Mouse (Mus musculus) neural tube, embryonic 14.5 days (tissue): ENCODE data around the gene Gm20894. TPM values are rescaled to one million over a fixed set of nuclear protein-coding genes. Genes with fewer than 3 reads are reported as not detected.
"Not testable (repeated sequence)": the region's sequence is repeated elsewhere in the genome, so short reads cannot be mapped to it uniquely, and the experiment has no call there.

ENCODE experiments used
- ATAC-seq: fragments of 200-750 bp; cut with Nextera tagmentation; 2 replicates; pipeline ENCODE4 v1.8.0; 2017; ENCODE audit warnings: low read depth, mild to moderate bottlenecking, moderate TSS enrichment, moderate library complexity
- H3K27ac ChIP-seq: fragments of 300-500 bp; sonication (generic); 2 replicates; pipeline ENCODE4 v1.5.1; 2014; ENCODE audit warnings: low read depth, mild to moderate bottlenecking, control low read depth, low read length, moderate library complexity, mixed read lengths
- H3K27me3 ChIP-seq: fragments of 300-500 bp; sonication (generic); 2 replicates; pipeline ENCODE4 v1.6.1; 2014; ENCODE audit warnings: low read length; ENCODE audit not compliant: control insufficient read depth, insufficient read depth
- H3K36me3 ChIP-seq: fragments of 300-500 bp; sonication (generic); 2 replicates; pipeline ENCODE4 v1.6.1; 2014; ENCODE audit warnings: low read length, mixed read lengths; ENCODE audit not compliant: control insufficient read depth, insufficient read depth
- H3K4me1 ChIP-seq: fragments of 300-500 bp; sonication (generic); 2 replicates; pipeline ENCODE4 v1.6.1; 2014; ENCODE audit warnings: low read length; ENCODE audit not compliant: control insufficient read depth, insufficient read depth
- H3K4me2 ChIP-seq: fragments of 300-500 bp; sonication (generic); 2 replicates; pipeline ENCODE4 v1.6.1; 2014; ENCODE audit warnings: mild to moderate bottlenecking, low read depth, low read length, control low read depth
- H3K4me3 ChIP-seq: fragments of 300-500 bp; sonication (generic); 2 replicates; pipeline ENCODE4 v1.5.1; 2014; ENCODE audit warnings: low read depth, low read length, control low read depth, mixed read lengths
- H3K9ac ChIP-seq: fragments of 300-500 bp; sonication (generic); replicated peaks from 2 replicates; pipeline ENCODE4 v1.6.1; 2014; ENCODE audit warnings: low read depth, mild to moderate bottlenecking, control low read depth, low read length, mixed read lengths
- H3K9me3 ChIP-seq: fragments of 300-500 bp; sonication (generic); 2 replicates; pipeline ENCODE4 v1.6.1; 2016; ENCODE audit warnings: low read length; ENCODE audit not compliant: control insufficient read depth
- WGBS: fragments of 180-500 bp; shearing (Covaris S2); extraction: QIAGEN DNeasy Blood & Tissue Kit; methylation state at CpG from one replicate; pipeline ENCODE4 v1.1.7; 2014; 5-methylcytosine and 5-hydroxymethylcytosine counted together
- polyA plus RNA-seq: library from polyadenylated mRNA; unstranded; fragments of >200 nt; fragmentation: Nextera tagmentation; extraction: Ambion mirVana; gene quantifications from 2 replicates; pipeline ENCODE4 v1.2.1, GENCODE M21; 2014

The Gm20894 gene
- not detected in 2 replicates for polyA plus RNA-seq

- H3K36me3 ChIP-seq, H3K27me3 ChIP-seq, H3K4me2 ChIP-seq, H3K27ac ChIP-seq, H3K4me3 ChIP-seq, H3K4me1 ChIP-seq, H3K9me3 ChIP-seq, ATAC-seq, H3K9ac ChIP-seq: not testable (repeated sequence)
- WGBS, result no CpG with 5 or more reads among the region's 5 CpGs
Observed at GRCm38 (mm10) chrY:28271412-28271811, at the start of gene Gm20894. Gene Gm20894, minus strand, starts transcription at chrY:28271512.
